Mouse (Mus musculus): Measurements from ENCODE around the gene Plce1.
A peak's percentile ranks its signal among the peaks of the same experiment; 100 is the strongest.

The Plce1 gene

DNA sequence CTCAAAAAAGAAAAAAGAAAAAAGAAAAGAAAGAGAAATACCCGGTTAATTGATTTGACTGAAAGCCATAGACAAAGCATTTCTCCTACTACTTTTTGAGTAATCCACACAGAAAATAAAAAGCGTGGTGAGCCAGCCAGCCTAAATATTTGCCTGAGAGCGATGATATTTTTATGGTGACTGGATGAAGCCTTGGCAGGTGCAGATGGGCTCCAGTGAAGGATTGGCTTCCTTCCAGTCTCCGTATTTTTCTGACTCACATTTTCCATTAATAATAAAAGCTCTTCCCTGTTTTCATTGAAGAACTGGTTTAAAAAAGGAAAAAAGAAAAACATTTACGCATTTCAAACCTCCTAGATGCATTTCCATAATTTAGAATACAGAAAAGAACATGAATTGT is 243.1 kb downstream of the Plce1 start:
- DNase-seq (ENCODE audit: low spot score): no peak

DNA sequence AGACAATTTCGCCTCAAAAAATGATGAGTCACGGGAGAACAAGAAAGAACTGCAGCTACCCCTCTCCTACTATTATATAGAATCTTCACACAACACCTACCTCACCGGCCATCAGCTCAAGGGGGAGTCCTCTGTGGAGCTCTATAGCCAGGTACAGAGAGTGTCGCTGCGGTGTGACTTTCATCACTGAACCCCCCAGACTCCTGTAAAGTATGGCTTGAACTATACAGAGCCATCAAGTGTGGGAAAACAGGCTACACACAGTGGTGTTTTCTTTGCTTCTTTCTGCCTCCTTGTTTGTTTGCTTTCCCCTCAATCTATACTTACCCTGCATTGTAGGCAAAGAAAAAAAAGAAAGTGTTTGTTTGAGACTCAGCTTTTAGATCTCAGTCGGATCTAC is 247.9 kb downstream of the Plce1 start:
- no peak for DNase-seq (ENCODE audit: low spot score)

DNA sequence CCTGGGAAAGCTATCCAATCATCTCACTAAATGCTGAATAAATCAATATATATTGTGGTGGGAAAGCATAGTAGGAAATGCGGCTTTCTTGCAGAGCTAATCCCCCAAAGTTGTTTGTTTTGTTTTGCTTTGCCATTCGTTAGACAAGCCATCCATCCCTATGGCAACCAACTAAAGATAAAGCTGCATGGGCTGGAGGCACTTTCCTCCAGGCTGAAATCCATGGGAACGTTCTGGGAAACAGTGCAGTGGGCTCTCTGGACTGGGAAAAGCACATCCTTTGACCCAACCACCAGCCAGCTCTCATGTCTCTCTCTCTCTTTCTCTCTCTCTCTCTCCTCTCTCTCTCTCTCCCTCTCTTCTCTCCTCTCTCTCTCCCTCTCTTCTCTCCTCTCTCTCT is 248.4 kb downstream of the Plce1 start:
- no peak for DNase-seq (ENCODE audit: low spot score)

DNA sequence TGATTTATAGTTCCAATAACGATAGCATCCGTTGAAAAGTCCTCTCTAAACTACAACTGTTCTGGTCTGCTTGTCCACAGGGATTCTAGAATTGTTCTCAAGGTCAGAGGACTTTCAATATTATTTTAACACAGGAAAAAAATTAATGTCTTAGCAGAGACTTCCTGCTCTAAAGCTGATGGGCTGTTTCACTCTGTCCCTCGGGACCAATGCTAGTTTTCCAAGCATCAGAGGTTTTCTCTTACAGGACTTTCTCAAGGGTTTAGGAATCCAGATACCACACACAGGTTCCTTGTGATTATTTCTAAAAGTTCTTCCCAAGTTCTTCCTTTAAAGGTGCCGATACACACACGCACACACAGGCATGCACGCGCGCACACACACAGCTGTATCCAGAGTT is 263.6 kb downstream of the Plce1 start:
- no peak for DNase-seq (ENCODE audit: low spot score)

DNA sequence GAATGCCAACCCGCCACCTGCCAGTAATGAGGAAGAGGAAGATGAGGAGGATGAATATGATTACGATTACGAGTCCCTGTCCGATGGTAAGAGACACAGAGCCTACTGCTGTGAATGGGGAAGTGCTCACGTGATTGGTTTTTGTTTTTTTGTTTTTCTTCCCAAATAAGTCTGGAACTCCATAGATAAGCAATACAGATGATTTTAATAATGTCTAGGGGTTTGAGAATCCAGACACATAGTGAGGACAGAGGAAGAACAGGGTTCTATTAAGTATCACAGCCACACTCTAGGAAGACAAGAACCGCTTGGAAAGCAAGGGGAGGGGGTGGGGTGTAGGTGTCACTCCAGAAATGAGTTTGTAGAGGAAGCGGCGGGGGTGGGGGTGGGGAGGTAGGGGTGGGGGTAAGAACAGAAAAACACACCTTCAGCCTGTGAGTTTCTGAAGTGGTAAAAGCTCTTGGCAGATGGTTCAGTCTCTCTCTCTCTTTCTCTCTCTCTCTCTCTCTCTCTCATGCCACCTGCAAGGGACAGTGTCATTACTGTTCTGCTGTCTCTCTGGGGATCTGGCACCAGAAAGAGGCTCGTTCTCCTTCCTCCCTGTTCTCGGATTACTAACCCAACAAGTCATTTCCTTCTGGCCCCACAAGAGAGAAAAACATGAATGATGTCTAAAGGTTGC is 265.0 kb downstream of the Plce1 start:
- no peak for DNase-seq (ENCODE audit: low spot score)

DNA sequence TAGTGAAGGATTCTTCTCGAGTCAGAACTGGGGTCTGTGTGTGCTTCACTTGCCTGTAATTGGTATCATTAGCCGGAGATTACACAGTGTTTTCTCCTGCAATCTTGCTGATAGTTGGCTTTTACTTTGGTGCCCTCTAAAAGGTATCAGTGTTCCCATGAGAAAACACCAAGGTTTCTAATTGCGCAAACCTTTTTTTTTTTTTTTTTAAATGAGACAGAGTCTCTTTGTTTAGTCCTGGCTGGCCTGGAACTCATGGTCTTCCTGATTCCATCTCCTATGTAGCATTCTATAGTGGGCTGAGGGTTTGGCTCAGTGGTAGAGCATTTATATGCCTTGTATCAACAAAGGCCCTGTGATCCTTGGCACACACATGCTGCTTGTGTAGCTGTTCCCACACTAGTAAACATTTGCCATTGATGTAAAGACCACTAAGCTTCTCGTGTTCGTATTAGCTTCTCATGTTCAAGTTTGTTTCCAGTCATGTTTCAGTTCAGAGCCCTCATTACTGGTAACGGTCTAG is 265.6 kb downstream of the Plce1 start:
- DNase-seq (ENCODE audit: low spot score): no peak

DNA sequence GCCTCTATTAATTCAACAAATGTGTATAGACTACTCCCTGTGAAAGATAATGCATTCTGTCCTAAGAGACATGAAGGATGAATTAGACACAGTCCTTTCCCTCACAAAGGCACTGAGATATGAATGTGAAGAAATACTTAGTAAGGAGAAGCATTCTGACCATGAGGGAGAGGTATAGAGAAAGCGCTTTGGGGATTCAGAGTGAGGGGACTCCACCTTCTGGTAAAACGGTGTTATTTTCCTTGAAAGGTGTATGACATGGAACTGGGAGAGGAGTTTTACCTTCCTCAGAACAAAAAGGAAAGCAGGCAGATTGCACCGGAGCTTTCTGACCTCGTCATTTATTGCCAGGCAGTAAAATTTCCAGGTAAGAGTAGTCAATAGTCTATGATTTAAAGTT is 269.3 kb downstream of the Plce1 start:
- no peak for DNase-seq (ENCODE audit: low spot score)

DNA sequence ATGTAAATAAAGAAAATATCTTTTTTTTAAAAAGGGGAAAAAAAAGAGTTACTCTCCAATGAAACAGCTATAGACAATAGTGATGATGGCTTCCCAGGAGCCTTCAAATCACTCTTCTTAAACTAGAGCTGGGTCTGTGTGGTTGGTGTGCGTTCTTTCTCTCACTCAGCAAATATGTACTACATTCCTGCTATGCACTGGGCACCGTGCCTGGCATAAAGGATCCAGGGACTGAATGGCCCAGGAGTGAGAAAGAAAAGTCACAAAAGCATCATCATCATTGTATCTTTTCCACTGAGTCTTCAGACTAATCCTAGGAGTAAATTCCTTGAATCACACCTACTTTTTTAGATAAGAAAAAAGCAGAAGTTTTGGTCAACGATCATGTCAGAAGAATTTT is 276.3 kb downstream of the Plce1 start:
- no peak for DNase-seq (ENCODE audit: low spot score)

DNA sequence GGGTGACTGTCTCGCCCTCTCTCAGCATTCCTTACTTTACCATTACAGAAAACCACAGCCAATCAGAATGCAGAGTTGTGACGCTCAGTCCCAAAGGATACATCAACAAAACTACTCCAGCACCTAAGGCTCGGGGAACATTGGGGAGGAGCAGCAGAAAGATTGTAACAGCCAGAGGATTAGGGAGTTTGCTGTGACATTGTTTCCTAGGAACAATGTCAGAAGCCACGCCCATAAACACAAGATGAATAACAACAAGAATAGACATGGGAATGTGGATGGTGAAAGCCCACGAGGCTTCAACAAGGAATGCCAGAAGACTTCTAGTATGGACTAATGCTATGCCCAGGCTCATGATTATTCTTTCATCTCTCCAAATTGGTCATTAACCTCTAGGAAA is 277.1 kb downstream of the Plce1 start:
- no peak for DNase-seq (ENCODE audit: low spot score)

DNA sequence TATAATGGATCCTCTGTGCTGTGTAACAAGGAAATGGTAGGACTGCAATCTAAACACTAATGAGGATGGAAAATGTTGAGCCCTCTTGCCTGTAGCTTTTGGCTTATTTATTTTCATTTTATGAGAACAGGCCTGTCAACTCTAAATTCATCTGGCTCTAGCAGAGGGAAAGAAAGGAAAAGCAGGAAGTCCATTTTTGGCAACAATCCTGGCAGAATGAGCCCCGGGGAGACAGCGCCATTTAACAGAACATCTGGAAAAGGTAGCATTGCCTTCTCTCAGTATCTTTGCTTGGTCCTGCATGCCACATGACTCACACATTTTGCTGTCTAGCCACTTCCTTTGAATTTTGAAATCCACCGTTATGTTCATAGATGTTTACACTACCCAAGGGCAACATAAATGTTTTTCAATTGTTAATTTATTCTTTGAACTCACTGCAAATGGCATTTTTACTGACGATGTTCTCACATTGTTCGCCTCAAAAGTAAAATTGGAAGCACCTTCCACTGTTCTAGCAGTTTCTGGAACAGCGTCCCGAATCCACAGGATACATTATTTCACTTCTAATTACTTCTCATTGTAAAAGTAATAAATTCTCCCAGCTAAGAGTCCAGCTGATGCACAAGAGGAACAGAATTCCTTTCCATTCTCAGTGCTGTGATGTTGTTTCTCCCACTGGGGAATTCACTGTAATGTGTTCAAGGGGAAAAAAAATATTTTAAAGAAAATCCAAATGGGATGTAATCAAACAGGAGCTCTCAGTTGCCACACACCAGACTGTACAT is 278.0 kb downstream of the Plce1 start:
- no peak for DNase-seq (ENCODE audit: low spot score)

DNA sequence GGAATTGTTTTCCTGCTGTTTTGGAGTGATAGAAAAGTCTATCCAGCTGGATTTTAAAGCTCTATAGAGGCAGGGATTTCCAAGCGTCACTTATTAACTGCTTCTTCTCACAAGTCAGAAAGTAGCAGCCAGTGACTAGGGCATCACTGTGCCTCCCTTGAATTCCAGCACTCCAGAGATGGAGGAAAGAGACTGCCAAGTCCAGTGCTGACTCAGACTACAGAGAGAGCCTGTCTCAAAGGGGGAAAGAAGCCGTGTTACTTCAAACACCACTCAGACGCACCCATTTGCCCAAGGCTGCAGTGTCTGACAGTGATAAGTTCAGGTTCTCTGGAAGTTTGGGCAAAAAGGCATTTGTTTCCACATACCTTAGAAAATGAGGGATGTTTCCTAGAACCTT is 279.5 kb downstream of the Plce1 start:
- DNase-seq (ENCODE audit: low spot score): no peak

DNA sequence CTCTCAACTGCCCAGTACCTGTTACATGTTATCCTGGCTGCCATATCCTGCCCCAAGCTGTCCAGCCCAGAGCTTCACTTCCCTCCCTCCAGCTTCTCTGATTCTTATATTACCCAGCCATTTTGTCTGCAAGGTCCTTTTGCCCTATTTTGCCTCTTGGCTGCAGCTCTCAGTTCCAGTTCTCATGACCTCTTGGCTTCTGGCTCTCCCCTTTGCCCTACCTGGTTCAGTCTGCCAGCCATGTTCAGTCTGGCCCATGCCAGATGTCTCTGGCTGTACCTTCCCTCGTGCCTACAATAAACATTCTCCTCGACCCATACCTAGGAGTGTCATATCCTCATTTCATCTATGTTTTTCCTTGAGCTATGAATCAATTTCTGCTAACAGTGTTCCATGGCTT is 285.4 kb downstream of the Plce1 start:
- no peak for DNase-seq (ENCODE audit: low spot score)

DNA sequence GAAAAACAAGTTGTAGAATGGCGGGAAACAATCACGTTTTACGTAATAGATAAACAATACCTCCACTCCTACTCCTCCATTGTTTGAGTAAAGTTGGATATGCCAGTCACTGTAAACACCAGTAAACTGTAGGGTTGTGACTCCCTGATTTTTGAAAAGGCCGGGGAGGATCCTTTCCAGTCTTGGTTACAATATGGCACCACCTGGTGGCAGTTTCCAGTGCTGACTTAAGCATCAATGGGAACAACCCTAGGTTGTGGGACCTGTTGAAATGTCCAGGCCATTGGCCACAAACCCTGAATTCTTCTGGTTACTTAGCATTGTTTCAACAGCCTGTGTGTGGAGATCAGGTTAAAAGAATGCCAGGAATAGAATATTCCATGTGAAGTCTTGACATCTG is 294.6 kb downstream of the Plce1 start:
- no peak for DNase-seq (ENCODE audit: low spot score)

DNA sequence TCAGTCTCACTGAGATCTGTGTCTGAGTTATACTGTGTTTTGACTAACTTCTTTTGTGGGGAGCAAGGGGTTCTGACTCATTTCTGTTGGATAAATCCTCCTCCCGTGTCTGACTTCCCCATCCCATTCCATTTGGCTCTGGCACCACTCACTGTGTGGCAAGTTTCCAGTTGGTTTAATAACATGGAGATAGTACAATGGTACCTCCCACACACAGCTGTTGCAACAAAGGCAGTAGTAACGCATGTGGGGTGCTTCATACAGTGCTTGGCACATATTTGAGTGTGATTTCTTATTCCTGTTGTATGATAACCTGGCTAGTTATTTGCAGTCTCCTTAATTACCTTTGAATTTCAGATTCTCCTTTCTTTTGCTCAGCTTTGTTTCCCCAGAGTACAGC is 297.9 kb downstream of the Plce1 start:
- DNase-seq (ENCODE audit: low spot score): peak; percentile 15

DNA sequence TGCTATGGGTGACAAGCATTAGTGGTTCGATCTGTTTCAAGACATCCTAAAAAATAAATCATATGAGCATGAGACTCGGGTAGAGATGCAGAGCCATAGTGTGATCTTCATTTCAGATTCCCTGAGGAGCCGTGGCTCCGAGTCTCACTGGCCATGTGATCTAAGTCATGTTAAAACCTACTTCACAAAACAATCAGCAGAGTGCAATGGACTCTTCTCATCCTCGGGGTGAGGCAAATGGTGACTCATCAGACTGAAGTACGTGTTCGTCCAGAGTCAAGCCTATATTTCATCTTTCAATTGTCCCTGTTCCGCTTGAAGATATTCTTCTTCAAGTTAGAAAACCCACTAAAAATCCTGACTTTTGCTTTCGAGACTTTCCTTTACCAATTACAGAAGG is 302.6 kb downstream of the Plce1 start:
- DNase-seq (ENCODE audit: low spot score): no peak

DNA sequence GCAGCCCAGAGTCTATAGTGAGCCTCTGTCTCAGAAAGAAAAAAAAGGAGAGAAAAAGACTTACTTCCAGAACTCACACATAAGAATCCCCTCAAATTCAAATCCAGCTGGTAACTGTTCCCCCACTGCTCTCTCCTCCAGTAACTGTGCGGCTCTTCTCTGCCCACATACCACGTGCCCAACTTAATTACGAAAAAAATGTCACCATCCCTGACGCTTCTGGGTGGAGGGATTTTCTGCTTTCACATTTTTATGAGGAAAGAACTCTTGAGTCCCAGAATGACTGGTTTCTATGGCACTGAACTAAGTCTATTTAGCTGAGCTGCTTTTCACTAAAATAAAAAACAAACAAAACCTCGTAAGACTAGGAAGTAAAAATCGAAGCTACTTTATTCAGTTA is 306.8 kb downstream of the Plce1 start:
- DNase-seq (ENCODE audit: low spot score): no peak

DNA sequence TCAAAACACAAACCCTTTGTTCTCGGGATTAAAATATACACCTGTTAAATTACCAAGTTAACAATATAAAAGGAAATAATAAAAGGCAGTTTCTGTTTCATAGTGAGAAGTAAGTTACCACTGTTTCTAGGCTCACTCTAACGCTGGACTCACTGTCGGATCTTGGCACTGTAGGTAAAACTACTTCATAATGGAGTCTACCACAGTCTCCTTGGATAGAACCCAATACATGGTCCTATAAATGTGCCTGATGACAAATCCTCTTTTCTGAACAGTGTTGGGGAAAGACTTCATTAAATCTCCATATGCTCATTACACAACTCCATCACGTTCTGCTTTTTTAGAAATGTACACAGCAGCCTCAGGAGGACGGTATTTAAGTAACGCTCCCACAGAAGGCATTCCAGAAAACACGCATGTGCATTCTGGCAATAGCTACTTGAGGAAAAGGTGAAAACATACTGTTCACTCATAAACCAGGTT is 312.7 kb downstream of the Plce1 start:
- no peak for DNase-seq (ENCODE audit: low spot score)

DNA sequence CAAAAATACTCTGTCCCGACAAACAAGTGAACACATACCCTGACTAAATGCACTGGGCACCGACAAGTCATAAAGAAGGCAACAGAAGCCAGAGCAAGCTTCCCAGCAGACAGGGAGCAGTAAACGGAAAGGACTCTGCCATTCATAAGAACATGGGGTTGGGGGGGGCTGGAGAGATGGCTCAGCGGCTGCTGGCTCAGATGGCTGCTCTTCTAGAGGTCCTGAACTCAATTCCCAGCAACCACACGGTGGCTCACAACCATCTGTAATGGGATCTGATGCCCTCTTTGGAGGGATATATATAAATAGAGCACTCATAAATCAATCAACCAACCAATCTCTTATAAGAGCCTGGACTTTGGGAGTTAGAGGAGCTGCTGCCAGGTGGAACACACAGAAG is 315.6 kb downstream of the Plce1 start:
- DNase-seq (ENCODE audit: low spot score): no peak

DNA sequence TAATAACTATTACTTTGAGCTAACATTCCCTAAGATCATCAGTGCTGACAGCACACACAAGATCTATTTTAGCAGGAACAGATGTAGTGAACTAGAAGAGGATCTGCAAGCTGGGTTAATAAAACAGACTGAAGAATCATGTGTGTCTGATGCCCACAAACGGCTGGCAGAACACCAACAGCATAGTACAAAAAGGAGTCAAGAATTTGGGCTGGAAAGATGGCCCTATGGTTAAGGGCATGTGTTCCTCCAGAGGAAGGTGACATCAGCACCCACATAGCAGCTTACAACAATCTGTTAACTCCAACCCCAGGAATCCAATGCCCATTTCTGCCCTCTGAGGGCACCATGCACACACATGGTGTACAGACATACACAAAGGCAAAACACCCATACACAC is 317.4 kb downstream of the Plce1 start:
- DNase-seq (ENCODE audit: low spot score): no peak

DNA sequence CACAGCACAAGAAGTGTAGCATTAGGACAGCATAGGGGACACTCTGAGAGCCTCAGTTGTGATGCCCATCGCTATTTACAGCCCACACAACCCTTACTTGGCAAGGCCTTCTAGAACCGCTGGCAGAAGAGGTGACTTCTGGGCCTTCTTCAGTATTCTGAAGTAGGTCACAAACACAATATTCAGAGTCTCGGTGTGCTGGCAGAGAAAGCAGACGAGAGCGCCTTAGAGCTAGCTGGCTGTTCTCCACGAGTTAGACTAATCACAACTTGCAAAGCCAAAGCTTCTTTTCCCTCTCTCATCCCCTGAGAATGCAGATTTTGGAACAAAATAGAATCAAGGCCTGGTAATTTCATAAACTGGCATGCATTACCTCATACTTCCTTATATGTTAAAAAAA is 317.9 kb downstream of the Plce1 start:
- DNase-seq (ENCODE audit: low spot score): no peak

DNA sequence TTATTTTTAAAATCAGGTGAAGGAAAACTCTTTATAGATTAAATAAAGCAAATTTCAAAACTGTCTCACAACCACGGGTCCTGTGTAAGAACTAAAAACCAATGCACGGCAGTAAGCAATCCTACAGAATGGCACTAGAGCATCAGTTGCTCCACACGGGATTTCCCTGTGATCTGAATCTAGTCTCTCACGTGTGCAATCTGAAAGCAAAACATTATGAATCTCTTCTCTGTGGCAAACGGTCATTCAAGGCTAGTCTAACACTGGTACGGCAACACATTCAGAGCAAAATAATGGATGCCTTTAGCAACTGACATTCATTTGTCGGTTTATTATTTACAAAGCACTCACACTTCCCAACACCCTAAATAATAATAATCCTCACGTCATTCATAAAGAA is 337.3 kb downstream of the Plce1 start:
- no peak for DNase-seq (ENCODE audit: low spot score)

DNA sequence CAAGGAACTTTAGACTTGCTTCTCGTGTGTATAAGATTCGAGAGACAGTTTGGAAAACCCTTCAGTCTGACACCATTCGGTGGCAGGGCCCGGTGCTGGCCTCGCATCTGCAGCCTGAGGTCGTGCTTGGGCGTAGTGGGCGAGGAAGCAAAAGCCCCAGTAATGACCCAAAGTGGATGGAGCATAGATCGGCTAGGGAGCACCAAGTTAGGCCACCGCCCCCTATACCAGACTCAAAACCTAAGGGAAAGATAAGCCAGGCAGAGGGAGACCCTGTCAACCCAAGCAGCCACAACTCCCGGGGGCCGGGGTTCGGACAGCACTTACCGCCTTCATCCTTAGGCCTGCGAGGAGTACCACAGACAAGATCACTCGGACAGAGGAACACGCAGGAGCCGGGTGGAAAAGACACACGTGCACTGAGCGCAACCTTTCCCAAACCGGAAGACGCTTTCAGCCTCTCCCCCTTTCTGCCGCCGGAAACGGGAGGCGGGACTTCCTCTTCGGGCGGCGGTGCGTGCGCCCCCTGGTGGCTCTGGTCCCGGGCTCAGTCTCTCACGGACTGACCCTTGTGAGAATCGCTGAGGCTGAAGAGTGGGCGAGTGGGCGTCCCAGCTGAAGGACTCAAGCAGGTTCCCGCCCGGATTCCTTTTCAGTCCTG is 338.0 kb downstream of the Plce1 start, which contains the start of gene Noc3l:
Noc3l (minus strand) TSS at position 472 of the 661 bp plus-strand sequence.
- DNase-seq (ENCODE audit: low spot score): peak; percentile 81

DNA sequence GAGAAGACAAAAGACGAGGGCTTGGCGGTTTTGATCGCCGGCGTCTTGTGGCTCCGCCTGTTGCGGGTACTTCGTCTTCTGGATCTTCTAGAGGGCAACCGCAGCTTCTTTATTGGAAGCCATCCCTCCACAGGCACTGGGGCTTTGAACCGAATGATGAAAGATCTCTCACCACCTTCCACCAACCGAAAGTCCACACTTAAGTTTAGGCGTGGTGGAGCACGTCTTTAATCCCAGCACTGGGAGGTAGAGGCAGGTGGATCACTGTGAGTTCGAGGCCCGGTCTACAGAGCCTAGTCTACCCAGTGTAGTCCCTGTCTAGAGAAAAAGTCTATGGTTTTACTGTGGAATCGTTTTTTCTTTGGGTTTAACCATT is 338.5 kb downstream of the Plce1 start:
- DNase-seq (ENCODE audit: low spot score): no peak
